Mouse (Mus musculus): ENCODE data around the gene Arl10.
A peak's percentile ranks its signal among the peaks of the same experiment; 100 is the strongest.

The Arl10 gene

GRCm38 (mm10) chr13:54616998-54617397 is 42.2 kb downstream of the Arl10 start:
- no peak for DNase-seq (ENCODE audit: low spot score in 2 of 2)

- peak; percentile 97 to 99 for DNase-seq (ENCODE audit: low spot score in 2 of 2)
These were observed 46.5 kb downstream of the Arl10 start, which contains the start of gene Faf2 for GRCm38 (mm10) chr13:54621155-54621932. Gene Faf2 (plus strand): TSS chr13:54621784.

- no peak for DNase-seq (ENCODE audit: low spot score in 2 of 2)
These were observed 47.2 kb downstream of the Arl10 start for GRCm38 (mm10) chr13:54621960-54622521.

GRCm38 (mm10) chr13:54629128-54629527 is 54.3 kb downstream of the Arl10 start:
- DNase-seq (ENCODE audit: low spot score in 2 of 2): no peak

Measured in spleen, postnatal 14 days (tissue).